Mouse (Mus musculus) MEL (cell line): ENCODE data around the gene Inafm2.
A peak's percentile ranks its signal among the peaks of the same experiment; 100 is the strongest.

Experiments used
- BHLHE40 ChIP-seq: IDR thresholded peaks from 2 replicates; pipeline ENCODE4 v1.6.1; 2012; ENCODE audit warnings: low read depth, mild to moderate bottlenecking, inconsistent platforms, low read length, improper control_type of control experiment, borderline replicate concordance
- CTCF ChIP-seq, 3 experiments: IDR thresholded peaks in 2 of 3; conservative IDR thresholded peaks in 1 of 3; 2 replicates each; pipeline ENCODE4 v1.5.1; 2011 to 2012; ENCODE audit warnings: low read length in 3 of 3, low read depth in 2 of 3, mild to moderate bottlenecking in 2 of 3, improper control_type of control experiment in 1 of 3, inconsistent platforms in 1 of 3, mixed read lengths in 1 of 3, moderate library complexity in 1 of 3; ENCODE audit not compliant: control insufficient read depth in 1 of 3, insufficient read depth in 1 of 3, poor library complexity in 1 of 3, severe bottlenecking in 1 of 3
- EP300 ChIP-seq, 2 experiments: IDR thresholded peaks; 2 replicates each; pipeline ENCODE4 v1.6.1; 2011; ENCODE audit warnings: improper control_type of control experiment in 2 of 2, low read length in 2 of 2, low read depth in 1 of 2, mild to moderate bottlenecking in 1 of 2
- JUND ChIP-seq: IDR thresholded peaks from 2 replicates; pipeline ENCODE4 v1.6.1; 2011; ENCODE audit warnings: low read depth, mild to moderate bottlenecking, improper control_type of control experiment, low read length
- MAFK ChIP-seq: IDR thresholded peaks from 2 replicates; pipeline ENCODE4 v1.6.1; 2011; ENCODE audit warnings: low read depth, mild to moderate bottlenecking, low read length, improper control_type of control experiment, borderline replicate concordance
- POLR2A ChIP-seq, 2 experiments: IDR thresholded peaks; 2 replicates each; pipeline ENCODE4 v1.6.1; 2011 to 2012; ENCODE audit warnings: low read length in 2 of 2, mild to moderate bottlenecking in 2 of 2, control low read depth in 1 of 2, improper control_type of control experiment in 1 of 2, low read depth in 1 of 2, moderate library complexity in 1 of 2; ENCODE audit not compliant: control insufficient read depth in 1 of 2, insufficient read depth in 1 of 2, poor library complexity in 1 of 2
- POLR2AphosphoS5 ChIP-seq: IDR thresholded peaks from 2 replicates; pipeline ENCODE4 v1.6.1; 2012; ENCODE audit warnings: low read depth, borderline replicate concordance, mild to moderate bottlenecking, inconsistent platforms, low read length, moderate library complexity, mixed read lengths
- USF1 ChIP-seq: IDR thresholded peaks from 2 replicates; pipeline ENCODE4 v1.6.1; 2014; ENCODE audit warnings: low read depth, mild to moderate bottlenecking, inconsistent platforms, low read length, improper control_type of control experiment, moderate library complexity
- ZNF384 ChIP-seq: IDR thresholded peaks from 2 replicates; pipeline ENCODE4 v1.6.1; 2012; ENCODE audit warnings: low read depth, mild to moderate bottlenecking, inconsistent platforms, low read length, improper control_type of control experiment

GRCm38 (mm10) chr2:118783093-118783492, 37.5 kb downstream of the Inafm2 start:
- TF ChIP-seq USF1, result peak; percentile 95
- no peak for TF ChIP-seq POLR2A (IDR thresholded peaks at IDR 0.05; ENCODE audit: control insufficient read depth in 1 of 2, insufficient read depth in 1 of 2, low read depth in 1 of 2, low read length in 2 of 2, poor library complexity in 1 of 2)
- TF ChIP-seq CTCF (IDR thresholded peaks at IDR 0.05 in 2 of 3, conservative IDR thresholded peaks at IDR 0.05 in 1 of 3; ENCODE audit: control insufficient read depth in 1 of 3, insufficient read depth in 1 of 3, low read depth in 2 of 3, low read length in 3 of 3, poor library complexity in 1 of 3, severe bottlenecking in 1 of 3), result no peak
- TF ChIP-seq EP300 (IDR thresholded peaks at IDR 0.05; ENCODE audit: low read depth in 1 of 2, low read length in 2 of 2), result no peak
- TF ChIP-seq POLR2AphosphoS5, result no peak
- TF ChIP-seq MAFK, result no peak
- TF ChIP-seq ZNF384, result no peak
- peak; percentile 85 for TF ChIP-seq BHLHE40
- no peak for TF ChIP-seq JUND
